Mouse (Mus musculus): ENCODE results near the gene Pilra. TPM values are rescaled to one million over a fixed set of nuclear protein-coding genes. Genes with fewer than 3 reads are reported as not detected.

Gene Pilra
- polyA plus RNA-seq, 2 experiments, result 0.77 to 1.3 TPM

GRCm38 (mm10) chr5:137785164-137786031, 50.7 kb downstream of the Pilra start:
- peak overlapping the region; percentile 83 for H3K9ac ChIP-seq (ENCODE audit: low read depth, low read length, severe bottlenecking)
- WGBS, result 2% methylated on average over 43 of the region's 62 CpGs
- no peaks in the 10 kb centered on the region for H3K27me3 ChIP-seq (ENCODE audit: control insufficient read depth, insufficient read depth, low read length)
- peak overlapping the region; percentile 83 for H3K4me2 ChIP-seq (replicated peaks; ENCODE audit: low read depth, low read length, severe bottlenecking)
- no peaks in the 10 kb centered on the region for H3K9me3 ChIP-seq (ENCODE audit: control insufficient read depth, low read length)
- peaks cover 32% of the 10 kb centered on the region for H3K4me1 ChIP-seq (ENCODE audit: control insufficient read depth, insufficient read depth, low read length)
- ATAC-seq (ENCODE audit: low FRiP score, low read depth), result no peak
- DNase-seq (ENCODE audit: low spot score), result peak; percentile 38
- H3K27ac ChIP-seq (replicated peaks; ENCODE audit: low read depth, low read length), result peak overlapping the region; percentile 98
- peak overlapping the region; percentile 87 for H3K4me3 ChIP-seq (replicated peaks; ENCODE audit: low read length)
- H3K36me3 ChIP-seq (ENCODE audit: control insufficient read depth, insufficient read depth, low read length), result peaks cover 44% of the 10 kb centered on the region
- TF ChIP-seq POLR2A (IDR thresholded peaks at IDR 0.05; ENCODE audit: borderline replicate concordance, extremely low read depth, insufficient read depth, insufficient read length), result no peak

- TF ChIP-seq POLR2A (IDR thresholded peaks at IDR 0.05; ENCODE audit: borderline replicate concordance, extremely low read depth, insufficient read depth, insufficient read length), result no peak
- H3K27ac ChIP-seq (replicated peaks; ENCODE audit: low read depth, low read length), result no peak overlapping the region
Measured at GRCm38 (mm10) chr5:137784546-137784945, 51.5 kb downstream of the Pilra start.

GRCm38 (mm10) chr5:137783901-137784540, 52.1 kb downstream of the Pilra start:
- Histone ChIP-seq H3K4me1 (ENCODE audit: control insufficient read depth, insufficient read depth, low read length) (peaks cover 42% of the 10 kb centered on the region), H3K9me3 (ENCODE audit: control insufficient read depth, low read length) (no peaks in the 10 kb centered on the region), H3K36me3 (ENCODE audit: control insufficient read depth, insufficient read depth, low read length) (peaks cover 53% of the 10 kb centered on the region), H3K9ac (ENCODE audit: low read depth, low read length, severe bottlenecking) (peak overlapping the region; percentile 38), H3K27ac (replicated peaks; ENCODE audit: low read depth, low read length) (no peak overlapping the region), H3K4me3 (replicated peaks; ENCODE audit: low read length) (peak overlapping the region; percentile 87), H3K27me3 (ENCODE audit: control insufficient read depth, insufficient read depth, low read length) (no peaks in the 10 kb centered on the region), H3K4me2 (replicated peaks; ENCODE audit: low read depth, low read length, severe bottlenecking) (peak overlapping the region; percentile 83)
- no peak for TF ChIP-seq POLR2A (IDR thresholded peaks at IDR 0.05; ENCODE audit: borderline replicate concordance, extremely low read depth, insufficient read depth, insufficient read length)
- 72% methylated on average over 9 of the region's 9 CpGs for WGBS
- ATAC-seq (ENCODE audit: low FRiP score, low read depth), result no peak
- DNase-seq (ENCODE audit: low spot score), result no peak

More at GRCm38 (mm10) chr5:137784546-137784945, 51.5 kb downstream of the Pilra start:
- Histone ChIP-seq H3K4me1 (ENCODE audit: control insufficient read depth, insufficient read depth, low read length) (peaks cover 40% of the 10 kb centered on the region), H3K36me3 (ENCODE audit: control insufficient read depth, insufficient read depth, low read length) (peaks cover 53% of the 10 kb centered on the region), H3K27me3 (ENCODE audit: control insufficient read depth, insufficient read depth, low read length) (no peaks in the 10 kb centered on the region), H3K4me3 (replicated peaks; ENCODE audit: low read length) (peak overlapping the region; percentile 87), H3K9ac (ENCODE audit: low read depth, low read length, severe bottlenecking) (peak overlapping the region; percentile 83), H3K4me2 (replicated peaks; ENCODE audit: low read depth, low read length, severe bottlenecking) (peak overlapping the region; percentile 83), H3K9me3 (ENCODE audit: control insufficient read depth, low read length) (no peaks in the 10 kb centered on the region)
- DNase-seq (ENCODE audit: low spot score) (no peak), ATAC-seq (ENCODE audit: low FRiP score, low read depth) (no peak)
- 83% methylated on average over 14 of the region's 14 CpGs for WGBS

DNA sequence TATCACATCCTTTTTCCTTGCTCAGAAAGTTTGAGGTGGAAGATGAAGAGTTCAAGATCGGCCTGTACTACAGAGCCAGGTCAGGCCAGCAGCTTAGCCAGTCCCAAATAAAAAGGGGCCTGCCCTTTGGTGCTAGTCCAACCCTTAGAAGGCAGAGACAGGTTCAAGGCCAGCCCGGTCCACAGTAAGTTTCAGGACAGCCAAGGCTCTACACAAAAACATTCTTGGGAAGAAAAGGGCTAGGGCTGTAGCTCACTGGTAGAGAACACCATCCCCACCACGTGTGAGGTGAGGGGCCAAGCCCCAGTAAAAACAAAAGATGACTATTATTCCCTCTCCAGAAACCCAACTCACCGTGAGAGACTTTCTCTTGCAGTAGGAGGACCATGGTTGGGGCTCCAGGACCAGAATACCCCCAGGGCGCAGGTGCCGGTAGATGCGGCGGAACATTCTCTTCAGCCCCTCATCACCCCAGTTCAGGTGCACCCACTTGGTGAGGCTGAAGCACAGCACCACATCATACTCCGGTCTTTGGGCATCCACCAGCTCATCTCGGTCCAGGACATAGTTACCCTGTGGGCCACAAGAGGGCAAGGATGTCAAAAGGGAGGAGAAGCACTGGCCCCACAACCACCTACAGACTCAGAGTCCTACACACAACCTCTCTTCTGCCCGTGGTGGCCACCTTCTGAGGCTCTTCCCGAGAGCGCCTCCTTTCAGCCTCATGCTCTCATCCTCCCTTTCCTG, 53.1 kb downstream of the Pilra start:
- H3K9me3 ChIP-seq (ENCODE audit: control insufficient read depth, low read length), result no peaks in the 10 kb centered on the region
- no peaks in the 10 kb centered on the region for H3K27me3 ChIP-seq (ENCODE audit: control insufficient read depth, insufficient read depth, low read length)
- no peak overlapping the region for H3K27ac ChIP-seq (replicated peaks; ENCODE audit: low read depth, low read length)
- H3K4me1 ChIP-seq (ENCODE audit: control insufficient read depth, insufficient read depth, low read length), result peaks cover 39% of the 10 kb centered on the region
- peak overlapping the region; percentile 83 for H3K4me2 ChIP-seq (replicated peaks; ENCODE audit: low read depth, low read length, severe bottlenecking)
- H3K9ac ChIP-seq (ENCODE audit: low read depth, low read length, severe bottlenecking), result peak overlapping the region; percentile 38
- no peak for TF ChIP-seq POLR2A (IDR thresholded peaks at IDR 0.05; ENCODE audit: borderline replicate concordance, extremely low read depth, insufficient read depth, insufficient read length)
- WGBS, result 81% methylated on average over 13 of the region's 13 CpGs
- H3K4me3 ChIP-seq (replicated peaks; ENCODE audit: low read length), result 0 out of 2 replicates have a peak overlapping the region, but pooled peaks have one; percentile 2
- no peak for ATAC-seq (ENCODE audit: low FRiP score, low read depth)
- no peak for DNase-seq (ENCODE audit: low spot score)
- peaks cover 53% of the 10 kb centered on the region for H3K36me3 ChIP-seq (ENCODE audit: control insufficient read depth, insufficient read depth, low read length)

DNA sequence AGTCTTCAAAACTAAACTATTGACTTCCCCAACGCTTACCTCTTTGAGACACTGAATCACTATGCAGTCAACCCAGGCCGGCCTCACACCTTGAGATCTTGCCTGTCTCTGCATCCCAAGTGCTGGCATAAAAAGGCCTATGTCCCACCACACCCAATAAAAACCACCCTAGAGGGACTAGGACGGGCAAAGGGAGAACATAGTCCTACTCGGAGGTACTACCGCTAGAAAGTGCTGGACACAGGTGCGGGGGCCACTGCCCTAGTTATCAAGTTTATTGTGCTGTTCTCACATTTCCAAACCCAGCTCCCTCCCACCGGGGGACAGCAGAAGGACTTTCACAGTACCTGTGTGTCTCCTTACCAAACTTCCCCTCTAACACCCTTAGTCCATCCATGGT, 54.4 kb downstream of the Pilra start:
- Histone ChIP-seq H3K4me2 (replicated peaks; ENCODE audit: low read depth, low read length, severe bottlenecking) (no peak overlapping the region), H3K27ac (replicated peaks; ENCODE audit: low read depth, low read length) (no peak overlapping the region), H3K9ac (ENCODE audit: low read depth, low read length, severe bottlenecking) (no peak overlapping the region), H3K36me3 (ENCODE audit: control insufficient read depth, insufficient read depth, low read length) (peaks cover 53% of the 10 kb centered on the region), H3K9me3 (ENCODE audit: control insufficient read depth, low read length) (no peaks in the 10 kb centered on the region), H3K27me3 (ENCODE audit: control insufficient read depth, insufficient read depth, low read length) (no peaks in the 10 kb centered on the region), H3K4me3 (replicated peaks; ENCODE audit: low read length) (no peak overlapping the region), H3K4me1 (ENCODE audit: control insufficient read depth, insufficient read depth, low read length) (peaks cover 36% of the 10 kb centered on the region)
- TF ChIP-seq POLR2A (IDR thresholded peaks at IDR 0.05; ENCODE audit: borderline replicate concordance, extremely low read depth, insufficient read depth, insufficient read length), result no peak
- DNase-seq (ENCODE audit: low spot score) (no peak), ATAC-seq (ENCODE audit: low FRiP score, low read depth) (no peak)
- WGBS, result 88% methylated on average over 7 of the region's 7 CpGs

Measured in limb, embryonic 14.5 days (tissue).